Mouse (Mus musculus): Measurements from ENCODE around the gene Vps4b. TPM values are rescaled to one million over a fixed set of nuclear protein-coding genes. Genes with fewer than 3 reads are reported as not detected.

The Vps4b gene
- polyA plus RNA-seq (2016; fragmentation: Nextera tagmentation; extraction: Ambion mirVana), result 58.1 and 64.5 TPM in 2 replicates

GRCm38 (mm10) chr1:106796542-106796924 is at the start of gene Vps4b:
Gene Vps4b (minus strand): TSS chr1:106796728.
- Histone ChIP-seq H3K4me3 (peak within 1 kb of the TSS; percentile 99), H3K9me3 (no peaks in the 10 kb centered on the region), H3K4me1 (replicated peaks) (peaks cover 21% of the 10 kb centered on the region), H3K27ac (peak within 1 kb of the TSS; percentile 93), H3K27me3 (ENCODE audit: insufficient read depth, poor library complexity, severe bottlenecking) (no peaks in the 10 kb centered on the region), H3K36me3 (peaks cover 13% of the 10 kb centered on the region; the same call in 1 of the 2 replicates)
- WGBS, result under 1% methylated on average over 23 of the region's 23 CpGs
- DNase-seq (ENCODE audit: low spot score), result peak; percentile 94

DNA sequence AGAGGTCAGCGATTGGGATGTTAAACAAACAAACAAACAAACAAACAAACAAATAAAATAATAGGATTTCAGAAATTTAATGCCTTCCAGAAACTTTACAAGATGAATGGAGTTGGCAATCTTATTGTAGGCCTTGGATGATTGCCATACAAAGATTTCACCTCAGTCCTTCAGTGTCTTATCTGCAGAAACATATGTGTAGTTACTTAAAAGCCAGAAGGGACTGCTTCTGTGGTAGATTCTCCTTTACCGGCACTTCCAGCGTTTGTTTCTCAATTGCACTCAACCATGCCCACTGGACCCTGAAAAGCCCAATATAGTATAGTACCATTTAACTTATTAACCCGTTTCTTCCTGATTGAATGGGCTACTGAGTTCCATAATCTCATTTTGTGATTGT is 32.3 kb upstream of the Vps4b start:
- Histone ChIP-seq H3K9me3 (no peaks in the 10 kb centered on the region), H3K27ac (no peak overlapping the region), H3K36me3 (no peaks in the 10 kb centered on the region), H3K27me3 (ENCODE audit: insufficient read depth, poor library complexity, severe bottlenecking) (no peaks in the 10 kb centered on the region), H3K4me1 (replicated peaks) (no peaks in the 10 kb centered on the region), H3K4me3 (no peak overlapping the region)
- DNase-seq (ENCODE audit: low spot score), result no peak
- WGBS, result 81% methylated on average over 4 of the region's 4 CpGs

GRCm38 (mm10) chr1:106822297-106822696 is 25.8 kb upstream of the Vps4b start:
- 85% methylated on average over 3 of the region's 3 CpGs for WGBS

GRCm38 (mm10) chr1:106818323-106818722 is 21.8 kb upstream of the Vps4b start:
- Histone ChIP-seq H3K4me3 (no peak overlapping the region), H3K4me1 (replicated peaks) (no peaks in the 10 kb centered on the region), H3K27me3 (ENCODE audit: insufficient read depth, poor library complexity, severe bottlenecking) (no peaks in the 10 kb centered on the region), H3K36me3 (no peaks in the 10 kb centered on the region), H3K9me3 (no peaks in the 10 kb centered on the region), H3K27ac (no peak overlapping the region)
- WGBS, result 34% methylated on average over 4 of the region's 4 CpGs
- no peak for DNase-seq (ENCODE audit: low spot score)

More at GRCm38 (mm10) chr1:106822297-106822696, 25.8 kb upstream of the Vps4b start:
- no peak overlapping the region for H3K4me3 ChIP-seq
- H3K27me3 ChIP-seq (ENCODE audit: insufficient read depth, poor library complexity, severe bottlenecking), result no peaks in the 10 kb centered on the region
- H3K4me1 ChIP-seq (replicated peaks), result no peaks in the 10 kb centered on the region
- no peak for DNase-seq (ENCODE audit: low spot score)
- H3K27ac ChIP-seq, result no peak overlapping the region
- H3K36me3 ChIP-seq, result no peaks in the 10 kb centered on the region
- H3K9me3 ChIP-seq, result no peaks in the 10 kb centered on the region

DNA sequence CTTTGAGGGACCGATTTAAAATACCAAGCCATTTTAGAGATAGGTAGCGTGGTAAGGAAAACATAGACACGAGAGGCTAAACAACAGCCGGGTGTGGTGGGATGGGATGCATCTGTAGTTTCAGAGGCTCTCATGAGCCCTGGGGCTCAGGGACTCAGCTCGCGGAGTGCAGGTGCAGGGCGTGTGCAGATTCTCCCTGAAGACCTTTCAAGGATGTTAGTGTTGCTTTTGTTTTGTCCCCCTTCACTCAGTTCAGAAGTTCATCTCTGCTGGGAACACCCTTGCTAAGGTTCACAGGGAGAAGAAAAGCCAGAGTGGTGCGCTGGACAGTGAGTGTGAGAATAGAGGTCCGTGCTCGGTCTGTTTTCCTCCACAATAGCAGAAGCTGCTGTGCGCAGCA is 20.2 kb upstream of the Vps4b start:
- no peak for DNase-seq (ENCODE audit: low spot score)
- WGBS, result 86% methylated on average over 11 of the region's 11 CpGs
- Histone ChIP-seq H3K4me1 (replicated peaks) (no peaks in the 10 kb centered on the region), H3K36me3 (no peaks in the 10 kb centered on the region), H3K4me3 (no peak overlapping the region), H3K27ac (no peak overlapping the region), H3K9me3 (no peaks in the 10 kb centered on the region), H3K27me3 (ENCODE audit: insufficient read depth, poor library complexity, severe bottlenecking) (no peaks in the 10 kb centered on the region)

GRCm38 (mm10) chr1:106815265-106815664 is 18.7 kb upstream of the Vps4b start:
- H3K27ac ChIP-seq, result no peak overlapping the region
- no peak overlapping the region for H3K4me3 ChIP-seq
- H3K27me3 ChIP-seq (ENCODE audit: insufficient read depth, poor library complexity, severe bottlenecking), result no peaks in the 10 kb centered on the region
- no peaks in the 10 kb centered on the region for H3K4me1 ChIP-seq (replicated peaks)
- 87% methylated on average over 6 of the region's 6 CpGs for WGBS
- no peaks in the 10 kb centered on the region for H3K9me3 ChIP-seq
- DNase-seq (ENCODE audit: low spot score), result no peak
- no peaks in the 10 kb centered on the region for H3K36me3 ChIP-seq

GRCm38 (mm10) chr1:106814864-106815263 is 18.3 kb upstream of the Vps4b start:
- no peaks in the 10 kb centered on the region for H3K36me3 ChIP-seq
- H3K4me1 ChIP-seq (replicated peaks), result no peaks in the 10 kb centered on the region
- H3K27me3 ChIP-seq (ENCODE audit: insufficient read depth, poor library complexity, severe bottlenecking), result no peaks in the 10 kb centered on the region
- WGBS, result 72% methylated on average over 5 of the region's 5 CpGs
- DNase-seq (ENCODE audit: low spot score), result no peak
- no peak overlapping the region for H3K27ac ChIP-seq
- no peak overlapping the region for H3K4me3 ChIP-seq
- H3K9me3 ChIP-seq, result no peaks in the 10 kb centered on the region

DNA sequence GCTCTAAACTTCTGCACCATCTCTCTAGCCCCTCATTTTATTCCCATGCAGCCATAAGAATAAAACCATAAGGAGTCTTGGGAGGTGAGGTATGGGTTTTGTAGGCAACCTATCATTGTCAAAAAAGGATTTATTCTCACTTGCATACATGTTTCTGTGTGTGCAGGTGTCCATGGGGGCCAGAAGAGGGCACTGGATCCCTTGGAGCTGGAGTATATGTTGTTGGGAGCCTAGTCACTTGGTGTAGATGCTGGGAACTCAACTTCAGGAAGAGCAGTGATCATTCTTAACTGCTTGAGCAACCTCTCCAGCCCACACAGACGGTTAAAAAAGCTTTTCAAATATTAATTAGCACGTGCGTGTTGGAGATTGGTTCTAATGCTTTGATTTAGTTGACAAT is 3.4 kb upstream of the Vps4b start:
- H3K4me1 ChIP-seq (replicated peaks), result peaks cover 12% of the 10 kb centered on the region
- H3K27me3 ChIP-seq (ENCODE audit: insufficient read depth, poor library complexity, severe bottlenecking), result no peaks in the 10 kb centered on the region
- no peaks in the 10 kb centered on the region for H3K9me3 ChIP-seq
- H3K4me3 ChIP-seq, result no peak overlapping the region
- H3K36me3 ChIP-seq, result no peaks in the 10 kb centered on the region
- H3K27ac ChIP-seq, result no peak overlapping the region
- WGBS, result 90% methylated on average over 3 of the region's 3 CpGs
- no peak for DNase-seq (ENCODE audit: low spot score)

GRCm38 (mm10) chr1:106799406-106799805 is 2.9 kb upstream of the Vps4b start:
- Histone ChIP-seq H3K27me3 (ENCODE audit: insufficient read depth, poor library complexity, severe bottlenecking) (no peaks in the 10 kb centered on the region), H3K4me1 (replicated peaks) (peaks cover 17% of the 10 kb centered on the region), H3K4me3 (no peak overlapping the region), H3K36me3 (no peaks in the 10 kb centered on the region), H3K27ac (no peak overlapping the region), H3K9me3 (no peaks in the 10 kb centered on the region)
- WGBS, result 51% methylated on average over 1 of the region's 1 CpGs
- DNase-seq (ENCODE audit: low spot score), result no peak

GRCm38 (mm10) chr1:106796987-106797779 is 655 bp upstream of the Vps4b start:
- H3K9me3 ChIP-seq, result no peaks in the 10 kb centered on the region
- no peaks in the 10 kb centered on the region for H3K27me3 ChIP-seq (ENCODE audit: insufficient read depth, poor library complexity, severe bottlenecking)
- H3K36me3 ChIP-seq, result 0 out of 2 replicates have a peak, but pooled peaks cover 7% of the 10 kb centered on the region
- WGBS, result 61% methylated on average over 7 of the region's 7 CpGs
- peak overlapping the region; percentile 99 for H3K4me3 ChIP-seq
- peaks cover 21% of the 10 kb centered on the region for H3K4me1 ChIP-seq (replicated peaks)
- peak overlapping the region; percentile 93 for H3K27ac ChIP-seq
- DNase-seq (ENCODE audit: low spot score), result no peak

DNA sequence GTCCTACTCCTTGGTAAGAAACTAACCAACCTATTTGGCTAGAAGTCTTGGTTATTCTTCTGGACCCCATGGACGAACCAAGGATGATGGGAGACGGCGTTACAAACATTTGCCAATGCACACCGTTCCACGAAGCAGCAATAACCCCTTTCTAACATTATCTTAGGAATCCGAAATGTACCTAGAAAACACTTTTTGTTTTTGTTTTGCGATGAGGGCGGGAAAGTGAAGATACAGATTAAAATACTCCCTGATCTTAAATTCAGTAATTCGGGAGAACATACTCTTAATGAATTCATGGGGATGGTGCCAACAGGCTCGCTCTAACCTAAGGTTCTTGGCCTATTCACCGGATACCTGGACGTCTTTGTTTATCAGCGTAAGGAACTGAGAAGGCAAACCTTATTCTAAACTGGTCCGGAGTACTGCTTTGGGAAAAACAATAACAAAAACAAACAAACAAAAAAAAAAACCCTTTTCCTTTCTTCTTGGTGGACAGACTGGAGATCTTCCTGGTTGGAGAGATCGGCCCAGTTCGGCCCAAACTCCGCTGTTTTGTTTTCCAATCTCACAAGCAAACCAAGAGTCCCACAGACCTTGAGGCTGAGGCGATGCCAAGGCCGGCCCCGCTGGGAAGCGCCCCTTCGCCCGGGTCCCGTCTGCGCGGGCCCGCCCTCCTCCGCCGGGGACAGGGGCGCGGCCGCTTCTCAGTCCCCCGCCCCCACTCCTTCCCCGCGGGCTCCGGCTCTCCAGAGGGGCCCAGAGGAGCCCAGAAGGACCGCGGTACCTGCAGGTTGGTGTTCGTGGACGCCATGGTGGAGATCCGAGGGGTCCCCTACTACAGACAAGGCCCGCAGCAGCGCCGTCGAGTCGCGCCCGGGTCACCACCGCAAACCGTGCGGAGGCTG is 640 bp downstream of the Vps4b start:
- Histone ChIP-seq H3K4me3 (peak overlapping the region; percentile 99), H3K9me3 (no peaks in the 10 kb centered on the region), H3K4me1 (replicated peaks) (peaks cover 21% of the 10 kb centered on the region), H3K27me3 (ENCODE audit: insufficient read depth, poor library complexity, severe bottlenecking) (no peaks in the 10 kb centered on the region), H3K27ac (peak overlapping the region; percentile 93), H3K36me3 (peaks cover 19% of the 10 kb centered on the region; the same call in 1 of the 2 replicates)
- no peak for DNase-seq (ENCODE audit: low spot score)
- WGBS, result 4% methylated on average over 51 of the region's 51 CpGs

- Histone ChIP-seq H3K9me3 (no peaks in the 10 kb centered on the region), H3K4me1 (replicated peaks) (no peaks in the 10 kb centered on the region), H3K27me3 (ENCODE audit: insufficient read depth, poor library complexity, severe bottlenecking) (no peaks in the 10 kb centered on the region), H3K4me3 (no peak overlapping the region), H3K27ac (no peak overlapping the region), H3K36me3 (peaks cover 92% of the 10 kb centered on the region)
- 88% methylated on average over 4 of the region's 4 CpGs for WGBS
- DNase-seq (ENCODE audit: low spot score), result no peak
Observed at GRCm38 (mm10) chr1:106774896-106775295, 21.6 kb downstream of the Vps4b start.

- peaks cover 91% of the 10 kb centered on the region for H3K36me3 ChIP-seq
- no peaks in the 10 kb centered on the region for H3K4me1 ChIP-seq (replicated peaks)
- no peaks in the 10 kb centered on the region for H3K9me3 ChIP-seq
- H3K27me3 ChIP-seq (ENCODE audit: insufficient read depth, poor library complexity, severe bottlenecking), result no peaks in the 10 kb centered on the region
- WGBS, result 94% methylated on average over 9 of the region's 9 CpGs
- DNase-seq (ENCODE audit: low spot score), result no peak
- H3K4me3 ChIP-seq, result no peak overlapping the region
- no peak overlapping the region for H3K27ac ChIP-seq
Observed at GRCm38 (mm10) chr1:106774092-106774491, 22.4 kb downstream of the Vps4b start.

All from hindbrain, embryonic 10.5 days (tissue).